Mouse (Mus musculus) hindbrain, embryonic 16.5 days (tissue): Measurements from ENCODE around the gene Mrps16. TPM values are rescaled to one million over a fixed set of nuclear protein-coding genes. Genes with fewer than 3 reads are reported as not detected.

Source experiments
- ATAC-seq: fragments of 200-750 bp; cut with Nextera tagmentation; 2 replicates; pipeline ENCODE4 v1.8.0; 2017; ENCODE audit warnings: moderate TSS enrichment, moderate library complexity
- H3K27ac ChIP-seq: fragments of 300-500 bp; sonication (generic); 2 replicates; pipeline ENCODE4 v1.5.1; 2014; ENCODE audit warnings: low read depth, mild to moderate bottlenecking, control low read depth, low read length, moderate library complexity
- H3K27me3 ChIP-seq: fragments of 300-500 bp; sonication (generic); replicated peaks from 2 replicates; pipeline ENCODE4 v1.6.1; 2014; ENCODE audit warnings: low read length; ENCODE audit not compliant: control insufficient read depth, insufficient read depth
- H3K36me3 ChIP-seq: fragments of 300-500 bp; sonication (generic); 2 replicates; pipeline ENCODE4 v1.6.1; 2014; ENCODE audit warnings: mild to moderate bottlenecking, low read length, moderate library complexity, mixed read lengths; ENCODE audit not compliant: control insufficient read depth, insufficient read depth
- H3K4me1 ChIP-seq: fragments of 300-500 bp; sonication (generic); 2 replicates; pipeline ENCODE4 v1.6.1; 2014; ENCODE audit warnings: low read depth, low read length; ENCODE audit not compliant: control insufficient read depth, insufficient read depth
- H3K4me2 ChIP-seq: fragments of 300-500 bp; sonication (generic); 2 replicates; pipeline ENCODE4 v1.6.1; 2014; ENCODE audit warnings: mild to moderate bottlenecking, low read length, control low read depth, moderate library complexity
- H3K4me3 ChIP-seq: fragments of 300-500 bp; sonication (generic); 2 replicates; pipeline ENCODE4 v1.5.1; 2014; ENCODE audit warnings: mild to moderate bottlenecking, low read length, control low read depth, moderate library complexity
- H3K9ac ChIP-seq: fragments of 300-500 bp; sonication (generic); 2 replicates; pipeline ENCODE4 v1.6.1; 2014; ENCODE audit warnings: low read depth, mild to moderate bottlenecking, control low read depth, low read length, moderate library complexity
- H3K9me3 ChIP-seq: fragments of 300-500 bp; sonication (generic); 2 replicates; pipeline ENCODE4 v1.6.1; 2014; ENCODE audit warnings: mild to moderate bottlenecking, low read length, moderate library complexity; ENCODE audit not compliant: control insufficient read depth
- WGBS: fragments of 180-500 bp; shearing (Covaris S2); extraction: QIAGEN DNeasy Blood & Tissue Kit; methylation state at CpG from one replicate; pipeline ENCODE4 v1.1.7; 2014; 5-methylcytosine and 5-hydroxymethylcytosine counted together
- polyA plus RNA-seq: library from polyadenylated mRNA; unstranded; fragments of >200 nt; fragmentation: Nextera tagmentation; extraction: Ambion mirVana; gene quantifications from 2 replicates; pipeline ENCODE4 v1.2.1, GENCODE M21; 2015

The Mrps16 gene
- polyA plus RNA-seq, 1 experiment from 2014 or later = 68.0 TPM

DNA sequence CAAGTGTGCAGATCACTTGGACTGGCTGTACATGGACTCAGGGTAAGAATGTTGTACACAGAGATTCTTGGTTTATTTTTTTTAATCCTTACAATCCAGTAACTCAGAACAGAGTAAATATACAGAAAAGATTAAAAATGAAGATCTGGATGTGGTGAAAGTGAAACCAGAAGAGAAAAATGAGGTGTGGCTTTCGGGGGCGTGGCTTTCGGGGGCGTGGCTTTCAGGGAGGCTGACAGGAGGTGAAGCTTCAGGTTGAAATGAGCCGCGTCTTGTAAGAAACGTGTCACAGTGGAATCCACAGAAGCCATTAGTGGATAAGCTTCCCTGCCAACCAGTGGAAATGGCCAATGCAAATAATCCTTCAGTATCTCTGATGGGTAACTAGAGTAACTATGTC is 52.6 kb downstream of the Mrps16 start:
- no peak for ATAC-seq
- H3K27me3 ChIP-seq = no peaks in the 10 kb centered on the region
- WGBS = 81% methylated on average over 7 of the region's 7 CpGs
- peaks cover 13% of the 10 kb centered on the region for H3K36me3 ChIP-seq
- H3K4me2 ChIP-seq = no peak overlapping the region
- no peak overlapping the region for H3K27ac ChIP-seq
- no peaks in the 10 kb centered on the region for H3K9me3 ChIP-seq
- H3K4me1 ChIP-seq = no peaks in the 10 kb centered on the region; the same call in 1 of the 2 replicates
- H3K9ac ChIP-seq = no peak overlapping the region
- H3K4me3 ChIP-seq = no peak overlapping the region

DNA sequence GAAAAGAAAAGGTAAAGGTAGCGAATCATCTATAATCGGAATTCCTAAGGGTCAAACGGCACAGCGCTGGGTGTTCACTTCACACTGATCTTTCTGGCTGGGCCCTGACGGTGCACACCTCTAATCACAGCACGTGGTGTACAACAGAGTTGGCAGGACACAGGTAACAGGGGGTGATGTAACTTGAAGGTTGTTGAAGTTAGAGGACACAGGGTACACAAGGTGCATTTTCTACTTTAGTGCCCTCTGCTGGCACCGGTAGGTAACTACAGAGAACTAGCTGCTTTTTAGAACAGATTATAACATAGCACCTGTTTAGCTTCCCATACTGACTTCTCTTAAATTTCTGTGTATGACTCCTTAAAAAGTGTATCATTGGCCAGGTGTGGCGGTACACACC is 53.3 kb downstream of the Mrps16 start:
- H3K9me3 ChIP-seq = no peaks in the 10 kb centered on the region
- ATAC-seq = 0 out of 2 replicates have a peak, but pooled peaks have one; percentile 30
- no peak overlapping the region for H3K4me3 ChIP-seq
- peaks cover 13% of the 10 kb centered on the region for H3K36me3 ChIP-seq
- H3K4me2 ChIP-seq = no peak overlapping the region
- H3K9ac ChIP-seq = no peak overlapping the region
- H3K27me3 ChIP-seq = no peaks in the 10 kb centered on the region
- no peaks in the 10 kb centered on the region for H3K4me1 ChIP-seq
- 86% methylated on average over 8 of the region's 8 CpGs for WGBS
- no peak overlapping the region for H3K27ac ChIP-seq

GRCm38 (mm10) chr14:20339415-20339814 is 54.0 kb downstream of the Mrps16 start:
- ATAC-seq = no peak
- no peak overlapping the region for H3K9ac ChIP-seq
- peaks cover 9% of the 10 kb centered on the region for H3K36me3 ChIP-seq
- no peak overlapping the region for H3K27ac ChIP-seq
- no peaks in the 10 kb centered on the region for H3K27me3 ChIP-seq
- H3K4me1 ChIP-seq = no peaks in the 10 kb centered on the region
- H3K9me3 ChIP-seq = no peaks in the 10 kb centered on the region
- 97% methylated on average over 5 of the region's 5 CpGs for WGBS
- no peak overlapping the region for H3K4me3 ChIP-seq
- no peak overlapping the region for H3K4me2 ChIP-seq

Other genes starting within 250 kb of the Mrps16 start
- gene Kcnk5, start 211.8 kb downstream of the Mrps16 start, polyA plus RNA-seq = 1.4 and 1.7 TPM in 2 replicates
- 0.09 TPM in 1 of 2 replicates, not detected in the other for gene Kcnk16, start 124.4 kb downstream of the Mrps16 start, polyA plus RNA-seq
- gene Nudt13, start 98.9 kb downstream of the Mrps16 start, polyA plus RNA-seq = 15.8 and 16.4 TPM in 2 replicates
- gene Ecd, start 45.5 kb downstream of the Mrps16 start, polyA plus RNA-seq = 46.5 and 52.5 TPM in 2 replicates
- 40.1 and 40.4 TPM in 2 replicates for gene Fam149b, start 45.5 kb downstream of the Mrps16 start, polyA plus RNA-seq
- 129 and 131 TPM in 2 replicates for gene Dnajc9, start 4.7 kb downstream of the Mrps16 start, polyA plus RNA-seq
- gene Cfap70, start 58.6 kb upstream of the Mrps16 start, polyA plus RNA-seq = 1.2 and 1.9 TPM in 2 replicates
- 20.6 and 20.8 TPM in 2 replicates for gene Anxa7, start 86.5 kb upstream of the Mrps16 start, polyA plus RNA-seq
- 0.30 and 0.41 TPM in 2 replicates for gene Mss51, start 103.3 kb upstream of the Mrps16 start, polyA plus RNA-seq
- 67.1 and 87.0 TPM in 2 replicates for gene Ppp3cb, start 152.9 kb upstream of the Mrps16 start, polyA plus RNA-seq
- 8.7 and 10.6 TPM in 2 replicates for gene Usp54, start 247.4 kb upstream of the Mrps16 start, polyA plus RNA-seq